Comparison of ENCODE assay signal across 15 mouse cellular contexts in the genomic region with DNA sequence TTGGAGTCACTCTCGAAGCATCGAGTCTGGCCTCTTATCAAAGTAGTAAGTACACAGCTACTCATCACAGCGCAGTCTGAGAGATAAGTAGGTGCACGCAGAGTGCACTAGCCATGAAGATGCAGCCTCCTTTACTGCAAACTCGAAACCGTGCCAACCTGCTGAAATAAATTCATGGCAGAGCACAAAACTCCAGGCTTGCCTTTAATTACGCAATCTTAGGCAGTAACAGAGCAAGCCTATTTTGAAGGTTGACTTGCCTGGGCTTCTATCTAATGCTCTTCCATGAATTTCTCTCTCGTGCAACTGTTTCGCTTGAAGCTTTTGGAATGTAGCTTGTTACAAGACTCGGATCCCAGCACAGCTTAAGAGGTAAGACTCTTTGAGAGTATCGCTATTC. TPM values are rescaled to one million over a fixed set of nuclear protein-coding genes. Genes with fewer than 3 reads are reported as not detected.
DNase-seq lines count a peak whose midpoint lies in the region; ATAC-seq and TF ChIP-seq lines count a peak whose summit lies in the region.
"Had no signal": no experiment of that assay in that cellular context is flagged by ENCODE, and none has a peak within 500 bp of the region (broad histone marks: within the 10 kb centered on the region; RNA-seq: fewer than 3 reads in every experiment).

No protein-coding gene starts in this region.

- peak overlapping the region; percentile 8; the same call in 1 of the 2 replicates for H3K27ac ChIP-seq in limb, embryonic 15.5 days
- no peak overlapping the region for H3K27ac ChIP-seq in limb, embryonic 10.5 days
- H3K27ac ChIP-seq in ES-Bruce4 (ENCODE audit: insufficient read depth, low read length): peak overlapping the region; percentile 58
- peak overlapping the region; percentile 73 for H3K27ac ChIP-seq in embryonic fibroblast, embryonic 13.5 days (ENCODE audit: insufficient read depth, low read length)
- H3K27ac ChIP-seq in liver, postnatal 0 days (ENCODE audit: low read depth): peak overlapping the region; percentile 84
- H3K27ac ChIP-seq: embryonic facial prominence, embryonic 12.5 days; forebrain, embryonic 13.5 days; layer of hippocampus, adult 2 months; midbrain, embryonic 10.5 days had no signal

- H3K27me3 ChIP-seq in limb, embryonic 15.5 days: no peaks in the 10 kb centered on the region
- no peaks in the 10 kb centered on the region for H3K27me3 ChIP-seq in limb, embryonic 10.5 days (ENCODE audit: low read depth, poor library complexity, severe bottlenecking)
- no peaks in the 10 kb centered on the region for H3K27me3 ChIP-seq in ES-Bruce4 (ENCODE audit: control insufficient read depth, insufficient read depth, low read length, poor library complexity, severe bottlenecking)
- H3K27me3 ChIP-seq in liver, postnatal 0 days (ENCODE audit: insufficient read depth, low read length): no peaks in the 10 kb centered on the region
- H3K27me3 ChIP-seq: CH12.LX; embryonic facial prominence, embryonic 12.5 days; forebrain, embryonic 13.5 days; kidney, embryonic 15.5 days; Patski had no signal

- TF ChIP-seq EP300 in ES-Bruce4 (IDR thresholded peaks at IDR 0.05; ENCODE audit: insufficient read depth, low read depth, low read length): no peak
- no peak for TF ChIP-seq EP300 in liver, postnatal 0 days (IDR thresholded peaks at IDR 0.05; ENCODE audit: low read depth)

- WGBS in limb, embryonic 15.5 days: 70% methylated on average over 11 of the region's 11 CpGs
- 90% methylated on average over 11 of the region's 11 CpGs for WGBS in limb, embryonic 10.5 days
- 59% methylated on average over 11 of the region's 11 CpGs for WGBS in liver, postnatal 0 days (ENCODE audit: insufficient replicate concordance)

- ATAC-seq in limb, embryonic 15.5 days (ENCODE audit: insufficient number of reproducible peaks, low FRiP score, low TSS enrichment, low read depth): no peak
- no peak for ATAC-seq in liver, postnatal 0 days
- ATAC-seq in megakaryocyte progenitor cell, adult 5-6 weeks (replicated peaks; ENCODE audit: poor library complexity): no peak
- ATAC-seq: forebrain, embryonic 13.5 days had no signal

- H3K9me3 ChIP-seq in limb, embryonic 15.5 days: no peaks in the 10 kb centered on the region
- H3K9me3 ChIP-seq in limb, embryonic 10.5 days (replicated peaks): no peaks in the 10 kb centered on the region
- H3K9me3 ChIP-seq in ES-Bruce4 (replicated peaks; ENCODE audit: control insufficient read depth, insufficient read depth, low read length, poor library complexity, severe bottlenecking): no peaks in the 10 kb centered on the region
- no peaks in the 10 kb centered on the region for H3K9me3 ChIP-seq in liver, postnatal 0 days (ENCODE audit: low read length)
- H3K9me3 ChIP-seq: embryonic facial prominence, embryonic 12.5 days; forebrain, embryonic 13.5 days; kidney, embryonic 15.5 days; midbrain, embryonic 10.5 days had no signal

- no peak overlapping the region for H3K9ac ChIP-seq in limb, embryonic 15.5 days
- H3K9ac ChIP-seq in ES-Bruce4 (ENCODE audit: low read depth, poor library complexity, severe bottlenecking): peak overlapping the region; percentile 33; the same call in 1 of the 2 replicates
- no peak overlapping the region for H3K9ac ChIP-seq in liver, postnatal 0 days (replicated peaks)
- H3K9ac ChIP-seq: embryonic facial prominence, embryonic 12.5 days; forebrain, embryonic 13.5 days; kidney, embryonic 15.5 days had no signal

- H3K36me3 ChIP-seq in limb, embryonic 15.5 days: no peaks in the 10 kb centered on the region; the same call in 1 of the 2 replicates
- H3K36me3 ChIP-seq in limb, embryonic 10.5 days: peaks cover 48% of the 10 kb centered on the region
- H3K36me3 ChIP-seq in ES-Bruce4 (ENCODE audit: control insufficient read depth, insufficient read depth, low read length, poor library complexity, severe bottlenecking): peaks cover 2% of the 10 kb centered on the region; the same call in 1 of the 2 replicates
- H3K36me3 ChIP-seq in liver, postnatal 0 days (replicated peaks; ENCODE audit: insufficient read depth, low read length): no peaks in the 10 kb centered on the region

- H3K4me3 ChIP-seq in limb, embryonic 15.5 days: no peak overlapping the region
- H3K4me3 ChIP-seq in limb, embryonic 10.5 days: no peak overlapping the region
- H3K4me3 ChIP-seq in ES-Bruce4 (ENCODE audit: low read depth, low read length): no peak overlapping the region
- no peak overlapping the region for H3K4me3 ChIP-seq in embryonic fibroblast, embryonic 13.5 days (ENCODE audit: insufficient read depth, low read length)
- H3K4me3 ChIP-seq in liver, postnatal 0 days (ENCODE audit: low read depth, low read length): no peak overlapping the region
- H3K4me3 ChIP-seq: embryonic facial prominence, embryonic 12.5 days; forebrain, embryonic 13.5 days; kidney, embryonic 15.5 days; layer of hippocampus, adult 2 months; midbrain, embryonic 10.5 days had no signal

- no peak for TF ChIP-seq CTCF in ES-Bruce4 (IDR thresholded peaks at IDR 0.05; ENCODE audit: low read depth, low read length)
- no peak for TF ChIP-seq CTCF in embryonic fibroblast, embryonic 13.5 days (IDR thresholded peaks at IDR 0.05; ENCODE audit: borderline replicate concordance, insufficient read depth, low read length)
- TF ChIP-seq CTCF in liver, postnatal 0 days (IDR thresholded peaks at IDR 0.05; ENCODE audit: low read depth): no peak

- H3K4me1 ChIP-seq in limb, embryonic 15.5 days: peaks cover 71% of the 10 kb centered on the region
- peaks cover 66% of the 10 kb centered on the region for H3K4me1 ChIP-seq in limb, embryonic 10.5 days
- peaks cover 7% of the 10 kb centered on the region for H3K4me1 ChIP-seq in ES-Bruce4 (ENCODE audit: control insufficient read depth, insufficient read depth, low read length)
- H3K4me1 ChIP-seq in embryonic fibroblast, embryonic 13.5 days (ENCODE audit: control insufficient read depth, insufficient read depth, low read length): peaks cover 36% of the 10 kb centered on the region
- H3K4me1 ChIP-seq in liver, postnatal 0 days (ENCODE audit: insufficient read depth): peaks cover 21% of the 10 kb centered on the region

- no peak for TF ChIP-seq POLR2A in ES-Bruce4 (IDR thresholded peaks at IDR 0.05; ENCODE audit: insufficient read depth, low read length)
- TF ChIP-seq POLR2A in embryonic fibroblast, embryonic 13.5 days (IDR thresholded peaks at IDR 0.05; ENCODE audit: low read depth, low read length): no peak

- H3K4me2 ChIP-seq in limb, embryonic 15.5 days: no peak overlapping the region
- H3K4me2 ChIP-seq in liver, postnatal 0 days (ENCODE audit: low read depth, low read length): peak overlapping the region; percentile 30; the same call in 1 of the 2 replicates
- H3K4me2 ChIP-seq: embryonic facial prominence, embryonic 12.5 days; forebrain, embryonic 13.5 days had no signal

- DNase-seq in limb, embryonic 10.5 days (ENCODE audit: low spot score): no peak
- DNase-seq in liver, postnatal 0 days: no peak
- DNase-seq in ovary, adult 18-20 months (ENCODE audit: low spot score): no peak
- DNase-seq: cerebellum, adult 11 months had no signal

RNA-seq across cellular contexts. Expression of a gene that starts 25.1 kb away (rescaled TPM):
- polyA plus RNA-seq in limb, embryonic 15.5 days (2015; fragmentation: Nextera tagmentation; extraction: Ambion mirVana): 48.2 and 56.9 TPM in 2 replicates
- polyA plus RNA-seq in limb, embryonic 10.5 days (2016; fragmentation: Nextera tagmentation; extraction: Ambion mirVana): 50.5 and 64.8 TPM in 2 replicates
- polyA plus RNA-seq in ES-Bruce4 (2011; ENCODE audit: insufficient read depth, insufficient read length, low read depth, missing spikeins): 80.9 and 85.7 TPM in 2 replicates
- polyA plus RNA-seq in embryonic fibroblast, embryonic 13.5 days (2011; ENCODE audit: insufficient read length, low read depth, missing spikeins): 134 and 136 TPM in 2 replicates
- 4.8 and 5.4 TPM in 2 replicates for polyA plus RNA-seq in liver, postnatal 0 days (2015; fragmentation: Nextera tagmentation; extraction: Ambion mirVana)
- 5.2 and 6.9 TPM in 2 replicates for total RNA-seq in megakaryocyte progenitor cell, adult 5-6 weeks (2015)
- 3.8 and 4.5 TPM in 2 replicates for total RNA-seq in megakaryocyte progenitor cell, adult 5-6 weeks (2017)
